Mouse (Mus musculus) stomach, embryonic 16.5 days (tissue): Measurements from ENCODE around the gene Rdh16f1. TPM values are rescaled to one million over a fixed set of nuclear protein-coding genes. Genes with fewer than 3 reads are reported as not detected.
"Not testable (repeated sequence)": the region's sequence is repeated elsewhere in the genome, so short reads cannot be mapped to it uniquely, and the experiment has no call there.

Experiments used
- ATAC-seq: fragments of 200-750 bp; cut with Nextera tagmentation; 2 replicates; pipeline ENCODE4 v1.8.0; 2017; ENCODE audit warnings: moderate number of reproducible peaks, moderate TSS enrichment; ENCODE audit not compliant: insufficient read depth, low FRiP score
- H3K27ac ChIP-seq: fragments of 300-500 bp; sonication (generic); 2 replicates; pipeline ENCODE4 v1.5.1; 2014; ENCODE audit warnings: low read length
- H3K27me3 ChIP-seq: fragments of 300-500 bp; sonication (generic); 2 replicates; pipeline ENCODE4 v1.6.1; 2014; ENCODE audit warnings: low read length, control low read depth, mixed read lengths; ENCODE audit not compliant: control insufficient read depth, insufficient read depth
- H3K36me3 ChIP-seq: fragments of 300-500 bp; sonication (generic); 2 replicates; pipeline ENCODE4 v1.6.1; 2014; ENCODE audit warnings: low read length; ENCODE audit not compliant: control insufficient read depth, insufficient read depth
- H3K4me1 ChIP-seq: fragments of 300-500 bp; sonication (generic); 2 replicates; pipeline ENCODE4 v1.6.1; 2014; ENCODE audit warnings: low read length, control low read depth, mixed read lengths; ENCODE audit not compliant: control insufficient read depth, insufficient read depth
- H3K4me2 ChIP-seq: fragments of 300-500 bp; sonication (generic); 2 replicates; pipeline ENCODE4 v1.6.1; 2014; ENCODE audit warnings: low read depth, low read length, mixed read lengths
- H3K4me3 ChIP-seq: fragments of 300-500 bp; sonication (generic); replicated peaks from 2 replicates; pipeline ENCODE4 v1.5.1; 2014; ENCODE audit warnings: mild to moderate bottlenecking, low read length
- H3K9ac ChIP-seq: fragments of 300-500 bp; sonication (generic); 2 replicates; pipeline ENCODE4 v1.6.1; 2014; ENCODE audit warnings: low read length
- H3K9me3 ChIP-seq: fragments of 300-500 bp; sonication (generic); replicated peaks from 2 replicates; pipeline ENCODE4 v1.6.1; 2016; ENCODE audit warnings: low read length, control low read depth; ENCODE audit not compliant: control insufficient read depth
- WGBS: fragments of 180-500 bp; shearing (Covaris S2); extraction: QIAGEN DNeasy Blood & Tissue Kit; methylation state at CpG from one replicate; pipeline ENCODE4 v1.1.7; 2014; 5-methylcytosine and 5-hydroxymethylcytosine counted together
- polyA plus RNA-seq: library from polyadenylated mRNA; unstranded; fragments of >200 nt; fragmentation: Nextera tagmentation; extraction: Ambion mirVana; gene quantifications from 2 replicates; pipeline ENCODE4 v1.2.1, GENCODE M21; 2015

The Rdh16f1 gene
- polyA plus RNA-seq, 1 experiment from 2014 or later = 0.23 TPM

GRCm38 (mm10) chr10:127835292-127835691 is 75.7 kb downstream of the Rdh16f1 start:
- ATAC-seq = no peak

GRCm38 (mm10) chr10:127837793-127838192 is 78.2 kb downstream of the Rdh16f1 start:
- H3K36me3 ChIP-seq, H3K9ac ChIP-seq, H3K4me1 ChIP-seq, ATAC-seq, H3K9me3 ChIP-seq, H3K4me2 ChIP-seq, H3K27me3 ChIP-seq, H3K4me3 ChIP-seq, H3K27ac ChIP-seq: not testable (repeated sequence)
- WGBS = 92% methylated on average over 5 of the region's 5 CpGs

More at GRCm38 (mm10) chr10:127835292-127835691, 75.7 kb downstream of the Rdh16f1 start:
- Histone ChIP-seq H3K9me3 (no peaks in the 10 kb centered on the region), H3K27me3 (no peaks in the 10 kb centered on the region), H3K4me1 (no peaks in the 10 kb centered on the region), H3K9ac (no peak overlapping the region), H3K4me2 (no peak overlapping the region), H3K4me3 (no peak overlapping the region), H3K27ac (no peak overlapping the region), H3K36me3 (no peaks in the 10 kb centered on the region)
- WGBS = 67% methylated on average over 5 of the region's 5 CpGs

- no peak overlapping the region for H3K27ac ChIP-seq
- no peaks in the 10 kb centered on the region for H3K27me3 ChIP-seq
- no peak overlapping the region for H3K4me3 ChIP-seq
- WGBS = 91% methylated on average over 2 of the region's 2 CpGs
- no peak for ATAC-seq
- H3K9me3 ChIP-seq = no peaks in the 10 kb centered on the region
- H3K36me3 ChIP-seq = no peaks in the 10 kb centered on the region
- no peak overlapping the region for H3K4me2 ChIP-seq
- no peaks in the 10 kb centered on the region for H3K4me1 ChIP-seq
- H3K9ac ChIP-seq = no peak overlapping the region
Observed at GRCm38 (mm10) chr10:127838539-127838938, 79.0 kb downstream of the Rdh16f1 start.

GRCm38 (mm10) chr10:127840776-127841175 is 81.2 kb downstream of the Rdh16f1 start:
- Histone ChIP-seq H3K4me1 (no peaks in the 10 kb centered on the region), H3K9me3 (no peaks in the 10 kb centered on the region), H3K4me2 (no peak overlapping the region), H3K9ac (no peak overlapping the region), H3K27ac (no peak overlapping the region), H3K36me3 (no peaks in the 10 kb centered on the region), H3K4me3 (no peak overlapping the region), H3K27me3 (no peaks in the 10 kb centered on the region)
- WGBS = 74% methylated on average over 2 of the region's 2 CpGs
- no peak for ATAC-seq

Other genes starting within 250 kb of the Rdh16f1 start
- gene Ndufa4l2, start 244.8 kb upstream of the Rdh16f1 start, polyA plus RNA-seq = 192 and 231 TPM in 2 replicates
- gene Shmt2, start 237.3 kb upstream of the Rdh16f1 start, polyA plus RNA-seq = 152 and 163 TPM in 2 replicates
- gene Nxph4, start 225.2 kb upstream of the Rdh16f1 start, polyA plus RNA-seq = 3.4 and 4.6 TPM in 2 replicates
- 95.6 and 102 TPM in 2 replicates for gene Lrp1, start 138.6 kb upstream of the Rdh16f1 start, polyA plus RNA-seq
- gene Stat6, start 116.8 kb upstream of the Rdh16f1 start, polyA plus RNA-seq = 49.7 and 60.3 TPM in 2 replicates
- gene Nemp1, start 92.9 kb upstream of the Rdh16f1 start, polyA plus RNA-seq = 8.8 and 10.0 TPM in 2 replicates
- gene Nab2, start 91.2 kb upstream of the Rdh16f1 start, polyA plus RNA-seq = 9.9 and 10.1 TPM in 2 replicates
- gene Myo1a, start 54.6 kb upstream of the Rdh16f1 start, polyA plus RNA-seq = 24.5 and 28.6 TPM in 2 replicates
- 0.72 and 1.8 TPM in 2 replicates for gene Tac2, start 35.3 kb upstream of the Rdh16f1 start, polyA plus RNA-seq
- 2.0 and 2.2 TPM in 2 replicates for gene Zbtb39, start 20.2 kb upstream of the Rdh16f1 start, polyA plus RNA-seq
- gene Gpr182, start 8.1 kb upstream of the Rdh16f1 start, polyA plus RNA-seq = 2.7 and 2.8 TPM in 2 replicates
- gene Rdh1, start 66 bp upstream of the Rdh16f1 start, polyA plus RNA-seq = 0.10 and 0.11 TPM in 2 replicates
- 0.06 and 0.16 TPM in 2 replicates for gene Rdh9, start 16.6 kb downstream of the Rdh16f1 start, polyA plus RNA-seq
- not detected in 2 replicates for gene Rdh16, start 41.4 kb downstream of the Rdh16f1 start, polyA plus RNA-seq
- not detected in 2 replicates for gene Rdh19, start 90.1 kb downstream of the Rdh16f1 start, polyA plus RNA-seq
- 0.10 TPM in 1 of 2 replicates, not detected in the other for gene Rdh16f2, start 106.7 kb downstream of the Rdh16f1 start, polyA plus RNA-seq
- gene Rdh7, start 129.0 kb downstream of the Rdh16f1 start, polyA plus RNA-seq = 0.40 and 0.57 TPM in 2 replicates
- 4.4 and 12.2 TPM in 2 replicates for gene Sdr9c7, start 138.7 kb downstream of the Rdh16f1 start, polyA plus RNA-seq
- not detected in 2 replicates for gene Hsd17b6, start 247.8 kb downstream of the Rdh16f1 start, polyA plus RNA-seq